Mouse (Mus musculus): ENCODE data around the gene Uvssa.

DNA sequence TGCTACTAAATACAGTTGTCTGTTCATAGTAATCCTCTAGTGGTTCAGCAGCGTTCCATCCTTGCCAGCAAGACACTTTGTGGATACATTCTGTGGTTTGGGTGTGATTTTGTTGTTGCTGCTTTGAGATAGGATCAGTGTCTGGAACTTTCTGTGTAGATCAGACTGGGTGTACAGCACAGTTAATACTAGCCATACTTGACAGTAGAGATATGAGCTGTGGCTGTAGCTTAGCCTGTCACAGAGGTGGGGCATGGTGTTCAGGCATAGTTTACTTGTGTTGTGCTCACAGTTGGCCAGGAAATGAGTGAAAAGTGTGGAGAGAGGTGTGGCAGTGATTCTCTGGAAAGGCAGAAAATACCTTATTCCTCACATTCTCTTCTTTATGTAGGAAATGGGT, 20.9 kb upstream of the Uvssa start:
- no peak for TF ChIP-seq CTCF (IDR thresholded peaks at IDR 0.05; ENCODE audit: borderline replicate concordance, insufficient read depth, low read length)
- TF ChIP-seq POLR2A (IDR thresholded peaks at IDR 0.05; ENCODE audit: low read depth, low read length): no peak
